Mouse (Mus musculus): ENCODE measurements around the gene Etfdh. TPM values are rescaled to one million over a fixed set of nuclear protein-coding genes. Genes with fewer than 3 reads are reported as not detected.

Gene Etfdh
- polyA plus RNA-seq, 1 experiment = 17.8 TPM

- no peak overlapping the region for H3K4me3 ChIP-seq (ENCODE audit: insufficient read depth, poor library complexity, severe bottlenecking)
These were observed 60.5 kb downstream of the Etfdh start for GRCm38 (mm10) chr3:79568629-79569350.

GRCm38 (mm10) chr3:79567703-79568362 is 61.5 kb downstream of the Etfdh start, which contains the start of gene Fnip2:
TSS of gene Fnip2 (minus strand) at chr3:79567796.
- Histone ChIP-seq H3K79me2 (ENCODE audit: control insufficient read depth, insufficient read depth) (peaks cover 45% of the 10 kb centered on the region), H3K79me3 (ENCODE audit: low read depth) (peaks cover 29% of the 10 kb centered on the region), H3K36me3 (ENCODE audit: control insufficient read depth, insufficient read depth) (no peaks in the 10 kb centered on the region), H3K4me3 (ENCODE audit: insufficient read depth, poor library complexity, severe bottlenecking) (peak within 1 kb of the TSS; percentile 59), H3K27me3 (ENCODE audit: control insufficient read depth, insufficient read depth, insufficient read length) (no peaks in the 10 kb centered on the region), H3ac (ENCODE audit: control insufficient read depth, insufficient read length, low read depth) (peak within 1 kb of the TSS; percentile 85)
- no peak for TF ChIP-seq CTCF (IDR thresholded peaks at IDR 0.05; ENCODE audit: control insufficient read depth, insufficient read depth, insufficient read length)
- no peak for TF ChIP-seq CEBPB (IDR thresholded peaks at IDR 0.05; ENCODE audit: low read depth)
- peak; percentile 30 for TF ChIP-seq USF1 (IDR thresholded peaks at IDR 0.05; ENCODE audit: low read depth)
- TF ChIP-seq MAX (IDR thresholded peaks at IDR 0.05) = peak; percentile 92
- no peak for TF ChIP-seq MYOD1 (IDR thresholded peaks at IDR 0.05; ENCODE audit: control insufficient read depth, insufficient read length, low read depth)
- no peak for TF ChIP-seq MYOG (IDR thresholded peaks at IDR 0.05; ENCODE audit: control insufficient read depth, extremely low read depth, insufficient read length)

More at GRCm38 (mm10) chr3:79568629-79569350, 60.5 kb downstream of the Etfdh start:
- peaks cover 20% of the 10 kb centered on the region for H3K79me3 ChIP-seq (ENCODE audit: low read depth)
- peaks cover 35% of the 10 kb centered on the region for H3K79me2 ChIP-seq (ENCODE audit: control insufficient read depth, insufficient read depth)
- no peaks in the 10 kb centered on the region for H3K27me3 ChIP-seq (ENCODE audit: control insufficient read depth, insufficient read depth, insufficient read length)
- no peak for TF ChIP-seq USF1 (IDR thresholded peaks at IDR 0.05; ENCODE audit: low read depth)
- no peak for TF ChIP-seq CEBPB (IDR thresholded peaks at IDR 0.05; ENCODE audit: low read depth)
- H3ac ChIP-seq (ENCODE audit: control insufficient read depth, insufficient read length, low read depth) = no peak overlapping the region
- no peaks in the 10 kb centered on the region for H3K36me3 ChIP-seq (ENCODE audit: control insufficient read depth, insufficient read depth)

- Histone ChIP-seq H3ac (ENCODE audit: control insufficient read depth, insufficient read length, low read depth) (peak overlapping the region; percentile 85), H3K79me3 (ENCODE audit: low read depth) (peaks cover 35% of the 10 kb centered on the region), H3K79me2 (ENCODE audit: control insufficient read depth, insufficient read depth) (peaks cover 53% of the 10 kb centered on the region), H3K36me3 (ENCODE audit: control insufficient read depth, insufficient read depth) (no peaks in the 10 kb centered on the region), H3K27me3 (ENCODE audit: control insufficient read depth, insufficient read depth, insufficient read length) (no peaks in the 10 kb centered on the region), H3K4me3 (ENCODE audit: insufficient read depth, poor library complexity, severe bottlenecking) (peak overlapping the region; percentile 59)
- no peak for TF ChIP-seq CTCF (IDR thresholded peaks at IDR 0.05; ENCODE audit: control insufficient read depth, insufficient read depth, insufficient read length)
- no peak for TF ChIP-seq MAX (IDR thresholded peaks at IDR 0.05)
- TF ChIP-seq FOSL1 (IDR thresholded peaks at IDR 0.05; ENCODE audit: insufficient read depth, low read length, poor library complexity, severe bottlenecking) = no peak
- TF ChIP-seq MYOD1 (IDR thresholded peaks at IDR 0.05; ENCODE audit: control insufficient read depth, insufficient read length, low read depth) = no peak
- TF ChIP-seq CEBPB (IDR thresholded peaks at IDR 0.05; ENCODE audit: low read depth) = no peak
- TF ChIP-seq USF1 (IDR thresholded peaks at IDR 0.05; ENCODE audit: low read depth) = no peak
- TF ChIP-seq MYOG (IDR thresholded peaks at IDR 0.05; ENCODE audit: control insufficient read depth, extremely low read depth, insufficient read length) = no peak
These were observed 62.3 kb downstream of the Etfdh start for GRCm38 (mm10) chr3:79566716-79567691.

- no peaks in the 10 kb centered on the region for H3K27me3 ChIP-seq (ENCODE audit: control insufficient read depth, insufficient read depth, insufficient read length)
- H3K4me3 ChIP-seq (ENCODE audit: insufficient read depth, poor library complexity, severe bottlenecking) = no peak overlapping the region
- H3K79me3 ChIP-seq (ENCODE audit: low read depth) = peaks cover 45% of the 10 kb centered on the region
- H3K79me2 ChIP-seq (ENCODE audit: control insufficient read depth, insufficient read depth) = peaks cover 73% of the 10 kb centered on the region
- no peak for TF ChIP-seq CTCF (IDR thresholded peaks at IDR 0.05; ENCODE audit: control insufficient read depth, insufficient read depth, insufficient read length)
- no peak for TF ChIP-seq CEBPB (IDR thresholded peaks at IDR 0.05; ENCODE audit: low read depth)
- TF ChIP-seq USF1 (IDR thresholded peaks at IDR 0.05; ENCODE audit: low read depth) = no peak
- TF ChIP-seq MAX (IDR thresholded peaks at IDR 0.05) = no peak
- TF ChIP-seq MYOD1 (IDR thresholded peaks at IDR 0.05; ENCODE audit: control insufficient read depth, insufficient read length, low read depth) = no peak
- no peak for TF ChIP-seq MYOG (IDR thresholded peaks at IDR 0.05; ENCODE audit: control insufficient read depth, extremely low read depth, insufficient read length)
- no peak overlapping the region for H3ac ChIP-seq (ENCODE audit: control insufficient read depth, insufficient read length, low read depth)
- no peaks in the 10 kb centered on the region for H3K36me3 ChIP-seq (ENCODE audit: control insufficient read depth, insufficient read depth)
These were observed 64.3 kb downstream of the Etfdh start for GRCm38 (mm10) chr3:79564875-79565606.

- Histone ChIP-seq H3K79me3 (ENCODE audit: low read depth) (peaks cover 48% of the 10 kb centered on the region), H3K4me3 (ENCODE audit: insufficient read depth, poor library complexity, severe bottlenecking) (no peak overlapping the region), H3K36me3 (ENCODE audit: control insufficient read depth, insufficient read depth) (no peaks in the 10 kb centered on the region), H3K27me3 (ENCODE audit: control insufficient read depth, insufficient read depth, insufficient read length) (no peaks in the 10 kb centered on the region), H3ac (ENCODE audit: control insufficient read depth, insufficient read length, low read depth) (no peak overlapping the region), H3K79me2 (ENCODE audit: control insufficient read depth, insufficient read depth) (peaks cover 85% of the 10 kb centered on the region)
- no peak for TF ChIP-seq FOSL1 (IDR thresholded peaks at IDR 0.05; ENCODE audit: insufficient read depth, low read length, poor library complexity, severe bottlenecking)
- no peak for TF ChIP-seq USF1 (IDR thresholded peaks at IDR 0.05; ENCODE audit: low read depth)
- no peak for TF ChIP-seq MYOG (IDR thresholded peaks at IDR 0.05; ENCODE audit: control insufficient read depth, extremely low read depth, insufficient read length)
- TF ChIP-seq CEBPB (IDR thresholded peaks at IDR 0.05; ENCODE audit: low read depth) = no peak
- TF ChIP-seq MAX (IDR thresholded peaks at IDR 0.05) = no peak
- no peak for TF ChIP-seq MYOD1 (IDR thresholded peaks at IDR 0.05; ENCODE audit: control insufficient read depth, insufficient read length, low read depth)
- TF ChIP-seq CTCF (IDR thresholded peaks at IDR 0.05; ENCODE audit: control insufficient read depth, insufficient read depth, insufficient read length) = no peak
These were observed 65.8 kb downstream of the Etfdh start for GRCm38 (mm10) chr3:79563511-79563910.

Data from C2C12 (cell line).